Mouse (Mus musculus): ENCODE measurements at regions not wholly inside any gene's neighbourhood (a gene's known extent, or its start where the extent isn't known, plus 50 kb on each side); places are given as distances from the start of the nearest gene placed in this dataset.

GRCm38 (mm10) chr1:76637268-76638009 is 877.4 kb downstream of the Epha4 start:
- peak overlapping the region; percentile 42 for H3K4me2 ChIP-seq (ENCODE audit: low read depth, low read length)
- H3K9ac ChIP-seq (replicated peaks; ENCODE audit: low read length): no peak overlapping the region
- no peak overlapping the region for H3K27ac ChIP-seq
- 32% methylated on average over 19 of the region's 19 CpGs for WGBS
- no peak overlapping the region for H3K4me3 ChIP-seq (ENCODE audit: low read length)
- 0 out of 2 replicates have a peak, but pooled peaks cover 5% of the 10 kb centered on the region for H3K4me1 ChIP-seq (ENCODE audit: insufficient read depth, low read length)
- H3K9me3 ChIP-seq (ENCODE audit: low read length): no peaks in the 10 kb centered on the region
- no peaks in the 10 kb centered on the region for H3K36me3 ChIP-seq (ENCODE audit: insufficient read depth, low read length)
- no peak for TF ChIP-seq CTCF (IDR thresholded peaks at IDR 0.05; ENCODE audit: low read depth)
- ATAC-seq: no peak
- peak; percentile 53 for DNase-seq (ENCODE audit: low spot score)
- H3K27me3 ChIP-seq (ENCODE audit: insufficient read depth, low read length): no peaks in the 10 kb centered on the region

- Histone ChIP-seq H3K4me1 (ENCODE audit: insufficient read depth, low read length) (0 out of 2 replicates have a peak, but pooled peaks cover 5% of the 10 kb centered on the region), H3K4me3 (ENCODE audit: low read length) (no peak overlapping the region), H3K27me3 (ENCODE audit: insufficient read depth, low read length) (no peaks in the 10 kb centered on the region), H3K9ac (replicated peaks; ENCODE audit: low read length) (no peak overlapping the region), H3K27ac (no peak overlapping the region), H3K36me3 (ENCODE audit: insufficient read depth, low read length) (no peaks in the 10 kb centered on the region), H3K9me3 (ENCODE audit: low read length) (no peaks in the 10 kb centered on the region), H3K4me2 (ENCODE audit: low read depth, low read length) (no peak overlapping the region)
- no peak for TF ChIP-seq CTCF (IDR thresholded peaks at IDR 0.05; ENCODE audit: low read depth)
- 74% methylated on average over 5 of the region's 5 CpGs for WGBS
- no peak for DNase-seq (ENCODE audit: low spot score)
- no peak for ATAC-seq
Measured at GRCm38 (mm10) chr1:76638010-76638400, 876.9 kb downstream of the Epha4 start.

- no peaks in the 10 kb centered on the region for H3K27me3 ChIP-seq (ENCODE audit: insufficient read depth, low read length)
- no peak for TF ChIP-seq CTCF (IDR thresholded peaks at IDR 0.05; ENCODE audit: low read depth)
- WGBS: 57% methylated on average over 3 of the region's 3 CpGs
- H3K4me1 ChIP-seq (ENCODE audit: insufficient read depth, low read length): 0 out of 2 replicates have a peak, but pooled peaks cover 5% of the 10 kb centered on the region
- no peak overlapping the region for H3K9ac ChIP-seq (replicated peaks; ENCODE audit: low read length)
- H3K4me2 ChIP-seq (ENCODE audit: low read depth, low read length): no peak overlapping the region
- ATAC-seq: no peak
- DNase-seq (ENCODE audit: low spot score): no peak
- no peak overlapping the region for H3K4me3 ChIP-seq (ENCODE audit: low read length)
- H3K27ac ChIP-seq: no peak overlapping the region
- no peaks in the 10 kb centered on the region for H3K9me3 ChIP-seq (ENCODE audit: low read length)
- no peaks in the 10 kb centered on the region for H3K36me3 ChIP-seq (ENCODE audit: insufficient read depth, low read length)
Measured at GRCm38 (mm10) chr1:76641181-76641711, 873.6 kb downstream of the Epha4 start.

GRCm38 (mm10) chr1:76642703-76643102 is 872.2 kb downstream of the Epha4 start:
- Histone ChIP-seq H3K9ac (replicated peaks; ENCODE audit: low read length) (no peak overlapping the region), H3K27ac (no peak overlapping the region), H3K4me3 (ENCODE audit: low read length) (no peak overlapping the region), H3K4me2 (ENCODE audit: low read depth, low read length) (no peak overlapping the region), H3K36me3 (ENCODE audit: insufficient read depth, low read length) (no peaks in the 10 kb centered on the region), H3K27me3 (ENCODE audit: insufficient read depth, low read length) (no peaks in the 10 kb centered on the region), H3K9me3 (ENCODE audit: low read length) (no peaks in the 10 kb centered on the region), H3K4me1 (ENCODE audit: insufficient read depth, low read length) (no peaks in the 10 kb centered on the region)
- 48% methylated on average over 6 of the region's 6 CpGs for WGBS
- DNase-seq (ENCODE audit: low spot score): peak; percentile 24
- no peak for ATAC-seq
- no peak for TF ChIP-seq CTCF (IDR thresholded peaks at IDR 0.05; ENCODE audit: low read depth)

GRCm38 (mm10) chr1:76644895-76645294 is 870.0 kb downstream of the Epha4 start:
- Histone ChIP-seq H3K4me3 (ENCODE audit: low read length) (no peak overlapping the region), H3K27me3 (ENCODE audit: insufficient read depth, low read length) (no peaks in the 10 kb centered on the region), H3K9me3 (ENCODE audit: low read length) (no peaks in the 10 kb centered on the region), H3K9ac (replicated peaks; ENCODE audit: low read length) (no peak overlapping the region), H3K4me2 (ENCODE audit: low read depth, low read length) (no peak overlapping the region), H3K4me1 (ENCODE audit: insufficient read depth, low read length) (no peaks in the 10 kb centered on the region), H3K27ac (no peak overlapping the region), H3K36me3 (ENCODE audit: insufficient read depth, low read length) (no peaks in the 10 kb centered on the region)
- ATAC-seq (no peak), DNase-seq (ENCODE audit: low spot score) (no peak)
- WGBS: 73% methylated on average over 3 of the region's 3 CpGs
- TF ChIP-seq CTCF (IDR thresholded peaks at IDR 0.05; ENCODE audit: low read depth): no peak

- ATAC-seq (no peak), DNase-seq (ENCODE audit: low spot score) (no peak)
- H3K4me2 ChIP-seq (ENCODE audit: low read depth, low read length): no peak overlapping the region
- TF ChIP-seq CTCF (IDR thresholded peaks at IDR 0.05; ENCODE audit: low read depth): no peak
- H3K4me1 ChIP-seq (ENCODE audit: insufficient read depth, low read length): no peaks in the 10 kb centered on the region
- WGBS: 48% methylated on average over 1 of the region's 1 CpGs
- no peaks in the 10 kb centered on the region for H3K27me3 ChIP-seq (ENCODE audit: insufficient read depth, low read length)
- no peaks in the 10 kb centered on the region for H3K36me3 ChIP-seq (ENCODE audit: insufficient read depth, low read length)
- H3K4me3 ChIP-seq (ENCODE audit: low read length): no peak overlapping the region
- no peak overlapping the region for H3K27ac ChIP-seq
- H3K9ac ChIP-seq (replicated peaks; ENCODE audit: low read length): no peak overlapping the region
- H3K9me3 ChIP-seq (ENCODE audit: low read length): no peaks in the 10 kb centered on the region
Measured at GRCm38 (mm10) chr1:76654826-76655225, 860.1 kb downstream of the Epha4 start.

GRCm38 (mm10) chr1:76658228-76658627 is 856.7 kb downstream of the Epha4 start:
- 80% methylated on average over 4 of the region's 4 CpGs for WGBS
- no peaks in the 10 kb centered on the region for H3K4me1 ChIP-seq (ENCODE audit: insufficient read depth, low read length)
- H3K9me3 ChIP-seq (ENCODE audit: low read length): no peaks in the 10 kb centered on the region
- H3K9ac ChIP-seq (replicated peaks; ENCODE audit: low read length): no peak overlapping the region
- no peak overlapping the region for H3K4me3 ChIP-seq (ENCODE audit: low read length)
- H3K27me3 ChIP-seq (ENCODE audit: insufficient read depth, low read length): no peaks in the 10 kb centered on the region
- DNase-seq (ENCODE audit: low spot score): no peak
- no peak overlapping the region for H3K27ac ChIP-seq
- no peak for TF ChIP-seq CTCF (IDR thresholded peaks at IDR 0.05; ENCODE audit: low read depth)
- no peaks in the 10 kb centered on the region for H3K36me3 ChIP-seq (ENCODE audit: insufficient read depth, low read length)
- H3K4me2 ChIP-seq (ENCODE audit: low read depth, low read length): no peak overlapping the region
- ATAC-seq: no peak
